Mouse (Mus musculus) inflammation-experienced regulatory T-cells, adult 16 weeks (primary cell): ENCODE measurements around the gene 1700019N19Rik. TPM values are rescaled to one million over a fixed set of nuclear protein-coding genes. Genes with fewer than 3 reads are reported as not detected.

Source experiments
- polyA plus RNA-seq: library from polyadenylated mRNA; unstranded; fragments of 100-300 nt; shearing (Covaris generic); gene quantifications from one replicate; pipeline ENCODE4 v1.2.1, GENCODE M21; 2017

The 1700019N19Rik gene
- not detected for polyA plus RNA-seq

DNA sequence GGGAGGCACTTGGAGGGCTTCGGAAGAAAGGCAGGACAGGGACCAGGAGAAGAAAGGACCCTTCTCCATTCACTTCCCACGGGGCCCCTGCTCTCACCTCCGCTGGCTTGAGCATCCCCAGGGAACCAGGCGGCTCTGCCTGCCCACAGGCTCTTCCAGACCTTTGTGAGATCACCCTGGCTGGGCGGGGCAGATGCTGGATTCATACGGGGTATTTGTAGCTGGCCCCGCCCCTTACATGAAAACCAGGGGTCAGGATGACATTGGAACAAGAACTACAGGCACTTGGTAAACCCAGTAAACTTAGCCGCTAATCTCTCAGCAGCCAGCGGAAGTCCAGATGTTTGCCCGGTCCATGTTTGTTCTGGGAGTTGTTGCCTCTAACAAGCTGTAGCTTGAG is at the start of gene 1700019N19Rik:
Gene 1700019N19Rik, minus strand, starts transcription at position 178 of the 400 bp plus-strand sequence.

DNA sequence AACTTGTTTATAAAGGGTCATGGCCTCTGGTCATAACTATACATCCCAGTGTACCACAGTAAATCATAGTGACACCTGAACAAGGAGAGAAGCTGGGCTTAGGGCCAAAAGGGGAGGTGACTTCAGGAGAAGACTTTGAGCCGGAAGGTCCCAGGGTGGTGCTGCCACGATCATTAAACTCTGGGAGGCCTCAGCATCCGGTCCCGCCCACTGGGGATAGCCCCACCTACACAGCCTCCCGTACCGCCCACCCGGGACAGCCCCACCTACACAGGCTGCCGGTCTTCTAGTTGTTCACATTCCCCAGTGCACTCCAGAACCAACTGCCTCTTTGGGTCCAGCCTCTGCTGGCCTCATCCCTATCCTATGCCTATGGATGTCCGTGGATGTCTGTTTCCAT is 34.8 kb downstream of the 1700019N19Rik start, which contains the start of gene Pnliprp2:
Gene Pnliprp2, plus strand, starts transcription at position 297 of the 400 bp plus-strand sequence.

Other genes with a start within 250 kb of the 1700019N19Rik start
- not detected for gene Pnlip, start 142.0 kb downstream of the 1700019N19Rik start, polyA plus RNA-seq
- not detected for gene Pnliprp1, start 65.6 kb downstream of the 1700019N19Rik start, polyA plus RNA-seq
- not detected for gene Pnliprp2, start 34.7 kb downstream of the 1700019N19Rik start, polyA plus RNA-seq
- not detected for gene Eno4, start 149.0 kb upstream of the 1700019N19Rik start, polyA plus RNA-seq
- 3.1 TPM for gene Hspa12a, start 149.2 kb upstream of the 1700019N19Rik start, polyA plus RNA-seq